Mouse (Mus musculus) ovary, adult 2 months (tissue): ENCODE measurements around the gene Vmn2r17. TPM values are rescaled to one million over a fixed set of nuclear protein-coding genes. Genes with fewer than 3 reads are reported as not detected.

ENCODE experiments used
- polyA plus RNA-seq: library from polyadenylated mRNA; depleted of rRNA; stranded (reverse); fragments of >200 nt; gene quantifications from 2 replicates; pipeline ENCODE4 v1.2.3, GENCODE M21; 2012; rRNA removed

The Vmn2r17 gene
- not detected in 2 replicates for polyA plus RNA-seq

DNA sequence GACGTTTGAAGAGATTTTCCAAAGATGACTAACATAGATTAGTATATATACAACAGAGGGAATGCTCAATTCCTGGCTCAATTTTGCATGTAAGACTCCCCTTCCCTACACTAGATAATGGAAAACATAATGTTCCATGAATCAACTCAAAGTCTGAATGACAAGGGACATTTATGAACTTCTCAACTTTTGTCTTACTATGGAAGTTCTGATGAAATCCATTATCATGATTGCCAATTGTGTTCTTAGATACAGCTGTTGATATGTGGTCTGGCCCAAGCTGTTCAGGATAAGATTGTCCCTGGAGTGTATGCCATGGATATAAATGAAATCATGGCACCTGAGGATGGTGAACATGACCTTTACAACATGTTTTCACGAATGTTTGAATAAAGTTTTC, at the start of gene Vmn2r17:
Gene Vmn2r17, plus strand, starts transcription at position 301 of the 400 bp plus-strand sequence.

Other genes with a start within 250 kb of the Vmn2r17 start
- not detected in 2 replicates for gene Vmn2r13, start 227.5 kb upstream of the Vmn2r17 start, polyA plus RNA-seq
- not detected in 2 replicates for gene Vmn2r14, start 195.0 kb upstream of the Vmn2r17 start, polyA plus RNA-seq
- gene Vmn2r15, start 122.0 kb upstream of the Vmn2r17 start, polyA plus RNA-seq: not detected in 2 replicates
- not detected in 2 replicates for gene Vmn2r16, start 89.5 kb upstream of the Vmn2r17 start, polyA plus RNA-seq
- gene Crlf2, start 139.3 kb downstream of the Vmn2r17 start, polyA plus RNA-seq: 66.4 and 109 TPM in 2 replicates